Mouse (Mus musculus) WW6 (cell line): Measurements from ENCODE around the gene Kif27.

Source experiments
- DNase-seq: peaks from one replicate; pipeline ENCODE4 v3.0.0-alpha.2; 2013; ENCODE audit warnings: low read depth, low spot score

Gene Kif27

GRCm38 (mm10) chr13:58276256-58276655, 82.7 kb downstream of the Kif27 start:
- no peak for DNase-seq

GRCm38 (mm10) chr13:58275599-58275998, 83.3 kb downstream of the Kif27 start, which contains the start of gene Gkap1:
Gene Gkap1 (minus strand): TSS chr13:58275699.
- no peak for DNase-seq

DNA sequence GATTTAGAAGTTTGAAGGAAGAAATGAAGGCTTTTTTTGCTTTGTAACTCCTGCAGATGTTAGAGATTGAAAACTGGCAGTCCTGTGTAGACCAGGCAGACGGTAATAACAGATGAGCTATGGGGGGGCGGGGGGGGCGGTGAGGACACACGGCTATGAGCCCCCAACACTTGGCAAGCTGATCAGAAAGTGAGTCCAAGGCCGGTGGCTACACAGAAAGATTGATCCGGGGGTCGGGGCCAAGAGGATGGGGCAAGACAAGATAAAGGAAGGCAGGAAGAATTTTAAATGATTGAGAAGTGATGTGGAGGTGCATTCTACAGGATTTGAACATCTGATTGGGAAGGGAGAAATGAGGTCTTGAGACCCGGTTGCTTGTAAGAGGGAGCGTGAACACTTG, 83.8 kb downstream of the Kif27 start:
- DNase-seq = no peak

- DNase-seq = peak; percentile 53
Observed at GRCm38 (mm10) chr13:58274259-58274991, 84.5 kb downstream of the Kif27 start.

DNA sequence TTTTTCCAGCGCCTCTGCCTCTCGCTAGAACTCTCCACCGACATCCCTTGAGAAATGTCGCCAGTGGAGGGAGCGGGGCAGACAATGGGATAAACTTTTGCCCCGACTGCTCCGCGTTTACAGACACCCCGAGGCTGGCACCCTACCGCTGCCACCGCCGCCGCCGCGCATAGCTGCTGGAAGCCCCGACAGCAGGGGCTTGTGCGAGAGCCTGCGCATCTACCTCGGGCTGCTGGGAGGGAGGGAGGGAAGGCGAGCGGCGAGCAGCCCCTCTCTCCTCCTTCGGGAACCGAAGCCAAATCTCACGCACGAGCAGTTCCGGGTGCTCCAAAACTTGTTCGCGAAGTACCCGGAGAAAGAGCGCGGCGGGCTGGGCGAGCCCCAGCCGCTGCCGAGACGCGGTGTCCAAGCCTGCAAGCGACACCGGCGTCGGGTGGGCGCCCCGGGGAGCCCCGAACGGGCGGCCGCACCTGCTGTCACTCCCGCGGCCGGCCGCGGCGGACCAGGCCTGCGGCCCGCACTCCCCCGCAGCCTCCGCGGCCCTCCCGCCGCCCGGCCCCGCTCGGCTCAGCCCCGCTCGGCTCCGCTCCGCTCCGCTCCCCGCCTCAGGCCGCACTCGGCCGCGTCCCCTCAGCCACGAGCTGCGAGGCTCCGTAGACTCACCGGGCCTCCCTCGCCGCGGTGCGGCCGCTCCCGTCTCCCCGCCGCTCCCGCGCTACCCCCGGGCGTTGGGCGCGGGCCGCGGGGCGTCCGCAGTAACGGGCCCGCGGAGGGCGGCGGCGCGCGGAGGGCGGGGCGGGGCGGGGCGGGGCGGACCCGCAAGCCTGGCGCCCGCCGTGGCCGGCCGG, 85.3 kb downstream of the Kif27 start:
- peak; percentile 31 for DNase-seq

DNA sequence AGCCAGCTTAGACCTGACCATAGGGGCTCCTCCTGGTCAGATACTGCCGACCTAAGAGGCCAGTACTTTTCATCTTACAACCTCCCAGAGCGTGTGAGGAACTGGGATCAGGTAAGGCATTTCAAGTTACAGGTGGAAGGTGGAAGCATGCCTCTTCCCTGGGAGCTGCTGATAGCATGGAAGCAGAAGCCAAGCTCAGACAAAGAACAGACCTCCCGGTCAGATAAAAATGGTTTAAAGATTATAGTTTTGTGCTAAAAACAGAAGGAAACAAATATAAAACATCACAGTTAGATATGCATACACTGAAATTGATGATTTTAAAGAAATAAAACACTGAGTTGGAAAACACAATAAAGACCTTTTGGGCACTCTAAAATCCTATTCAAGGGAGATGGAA, 92.1 kb downstream of the Kif27 start:
- DNase-seq = no peak

DNA sequence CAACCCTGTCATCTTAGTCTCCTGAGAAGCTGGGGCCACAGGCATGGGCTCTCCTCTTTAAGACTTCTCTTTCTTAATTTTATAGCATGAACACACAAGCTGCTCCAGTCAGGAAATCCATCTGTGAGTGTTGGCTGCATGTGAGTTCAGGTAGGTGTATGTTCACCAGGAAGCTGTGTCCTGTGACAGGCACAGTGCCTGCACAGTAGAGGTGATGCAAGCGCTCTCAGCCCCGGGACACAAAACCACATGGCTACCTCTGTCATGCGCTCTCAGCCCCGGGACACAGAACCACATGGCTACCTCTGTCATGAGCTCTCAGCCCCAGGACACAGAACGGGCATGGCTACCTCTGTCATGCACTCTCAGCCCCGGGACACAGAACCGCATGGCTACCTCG, 95.4 kb downstream of the Kif27 start:
- DNase-seq = no peak

- DNase-seq = no peak
Observed at GRCm38 (mm10) chr13:58261674-58262073, 97.2 kb downstream of the Kif27 start.

- DNase-seq = no peak
Observed at GRCm38 (mm10) chr13:58253268-58253667, 105.7 kb downstream of the Kif27 start.

DNA sequence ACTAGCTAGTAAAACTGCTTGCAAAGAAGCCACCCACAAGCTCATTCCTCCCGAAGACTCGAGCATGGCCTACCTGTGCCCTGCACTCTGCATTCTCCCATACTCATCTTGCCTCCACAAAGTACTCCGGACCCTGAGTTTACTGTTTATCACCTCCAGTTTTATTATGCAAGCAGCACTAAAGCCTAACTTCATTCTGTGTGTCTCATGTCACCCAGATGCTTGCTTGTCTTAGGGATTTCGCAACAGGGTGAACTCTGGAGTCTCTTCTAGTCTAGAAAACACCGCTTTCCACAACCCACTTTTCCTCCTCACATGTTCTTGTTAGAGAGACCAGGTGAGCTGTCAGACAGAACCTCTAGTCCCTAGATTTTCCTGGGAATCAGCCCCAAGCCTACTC, 110.0 kb downstream of the Kif27 start:
- no peak for DNase-seq
